19 mouse cellular contexts compared by ENCODE assay signal in the genomic region with DNA sequence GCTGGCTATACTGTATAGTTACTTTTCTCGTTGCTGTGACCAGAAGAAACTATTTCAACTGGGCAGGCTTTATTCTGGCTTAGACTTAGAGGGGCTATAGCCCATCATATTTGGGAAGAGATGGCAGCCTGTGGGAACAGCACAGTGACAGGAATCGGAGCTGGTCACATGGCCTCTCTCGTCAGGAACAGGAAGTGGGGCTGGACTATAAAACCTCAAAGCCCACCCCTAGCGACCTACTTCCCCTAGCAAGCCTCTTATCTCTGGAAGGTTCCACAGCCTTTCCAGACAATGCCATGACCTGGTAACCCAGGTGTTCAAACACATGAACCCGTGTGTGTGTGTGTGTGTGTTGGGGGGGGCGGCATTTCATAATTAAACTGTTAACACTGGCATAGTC.
DNase-seq lines count a peak whose midpoint lies in the region; ATAC-seq and TF ChIP-seq lines count a peak whose summit lies in the region.
"Had no signal": no experiment of that assay in that cellular context is flagged by ENCODE, and none has a peak within 500 bp of the region (broad histone marks: within the 10 kb centered on the region; RNA-seq: fewer than 3 reads in every experiment).

No protein-coding gene starts in this region.

- WGBS in midbrain, embryonic 11.5 days = 89% methylated on average over 6 of the region's 6 CpGs
- WGBS in midbrain, embryonic 15.5 days = 87% methylated on average over 6 of the region's 6 CpGs

- TF ChIP-seq CTCF in CH12.LX (conservative IDR thresholded peaks at IDR 0.05 in 1 of 2, IDR thresholded peaks at IDR 0.05 in 1 of 2; ENCODE audit: low read depth in 2 of 2, low read length in 2 of 2) = no peak

- ATAC-seq in midbrain, embryonic 11.5 days (ENCODE audit: low FRiP score) = no peak
- no peak for ATAC-seq in midbrain, embryonic 15.5 days (replicated peaks)
- peak; percentile 86 for ATAC-seq in granulocyte monocyte progenitor cell, adult 5-6 weeks (replicated peaks; ENCODE audit: poor library complexity, severe bottlenecking)
- ATAC-seq in megakaryocyte-erythroid progenitor cell, adult 5-6 weeks (replicated peaks; ENCODE audit: low FRiP score, low TSS enrichment, poor library complexity, severe bottlenecking) = 0 out of 2 replicates have a peak, but pooled peaks have one; percentile 19
- ATAC-seq: forebrain, embryonic 13.5 days; forebrain, postnatal 0 days; hindbrain, embryonic 16.5 days had no signal

- dilution Hi-C loops in CH12.LX (cut with MboI; ENCODE audit: extremely low pct_ligation_motif_present, extremely low pct_unique_long_range_greater_than_20kb, low sequenced_read_pairs) = no loop called here

- H3K4me3 ChIP-seq in midbrain, embryonic 11.5 days (ENCODE audit: low read depth, low read length) = no peak overlapping the region
- no peak overlapping the region for H3K4me3 ChIP-seq in midbrain, embryonic 15.5 days
- H3K4me3 ChIP-seq in CH12.LX (replicated peaks in 1 of 3; ENCODE audit: low read depth in 2 of 3, low read length in 2 of 3, poor library complexity in 1 of 3) = no peak overlapping the region
- H3K4me3 ChIP-seq: embryonic facial prominence, embryonic 10.5 days; forebrain, embryonic 13.5 days; heart, embryonic 13.5 days; hindbrain, embryonic 12.5 days had no signal

- H3K4me2 ChIP-seq in midbrain, embryonic 11.5 days = no peak overlapping the region
- no peak overlapping the region for H3K4me2 ChIP-seq in midbrain, embryonic 15.5 days
- H3K4me2 ChIP-seq in CH12.LX (ENCODE audit: insufficient read depth, low read depth, poor library complexity, severe bottlenecking) = no peak overlapping the region
- H3K4me2 ChIP-seq: forebrain, embryonic 13.5 days; heart, embryonic 13.5 days; hindbrain, embryonic 12.5 days had no signal

- H3K27me3 ChIP-seq in midbrain, embryonic 11.5 days (ENCODE audit: control insufficient read depth, insufficient read depth, low read length) = no peaks in the 10 kb centered on the region
- H3K27me3 ChIP-seq in midbrain, embryonic 15.5 days (replicated peaks) = no peaks in the 10 kb centered on the region
- no peaks in the 10 kb centered on the region for H3K27me3 ChIP-seq in CH12.LX (replicated peaks)
- H3K27me3 ChIP-seq: forebrain, embryonic 13.5 days; heart, embryonic 13.5 days; hindbrain, embryonic 12.5 days had no signal

- no peak overlapping the region for H3K9ac ChIP-seq in midbrain, embryonic 11.5 days (ENCODE audit: low read length)
- H3K9ac ChIP-seq in midbrain, embryonic 15.5 days = no peak overlapping the region
- H3K9ac ChIP-seq in CH12.LX (ENCODE audit: insufficient read depth, low read depth) = no peak overlapping the region
- H3K9ac ChIP-seq: forebrain, embryonic 13.5 days; forebrain, postnatal 0 days; heart, embryonic 13.5 days; hindbrain, embryonic 12.5 days had no signal

- TF ChIP-seq RAD21 in CH12.LX (IDR thresholded peaks at IDR 0.05; ENCODE audit: low read depth, low read length) = no peak

- no peak for TF ChIP-seq EP300 in CH12.LX (IDR thresholded peaks at IDR 0.05; ENCODE audit: low read length)

- no peak overlapping the region for H3K27ac ChIP-seq in midbrain, embryonic 11.5 days (ENCODE audit: low read depth, low read length)
- H3K27ac ChIP-seq in midbrain, embryonic 15.5 days = no peak overlapping the region
- H3K27ac ChIP-seq in CH12.LX (ENCODE audit: insufficient read depth, low read depth) = no peak overlapping the region
- H3K27ac ChIP-seq: embryonic facial prominence, embryonic 10.5 days; forebrain, embryonic 13.5 days; heart, embryonic 13.5 days; hindbrain, embryonic 12.5 days had no signal

- TF ChIP-seq POLR2A in CH12.LX (IDR thresholded peaks at IDR 0.05; ENCODE audit: low read depth, low read length) = no peak

- peak; percentile 45 for DNase-seq in midbrain, embryonic 11.5 days (ENCODE audit: low spot score, missing footprints)
- no peak for DNase-seq in CH12.LX (ENCODE audit: extremely low read depth)
- no peak for DNase-seq in lung, postnatal 10 days
- DNase-seq in heart, adult 11 months = no peak
- DNase-seq: adrenal gland, postnatal 10 days; cerebellum, adult 11 months; cerebellum, adult 9-11 months; cerebellum, postnatal 36 days; forebrain, postnatal 0 days; gastrocnemius, postnatal 14 days; heart, postnatal 36 days had no signal

- in situ Hi-C loops in CH12.LX (cut with MboI; ENCODE audit: low pct_ligation_motif_present, low pct_unique_long_range_greater_than_20kb, low sequenced_read_pairs) = no loop called here

- no peaks in the 10 kb centered on the region for H3K79me2 ChIP-seq in CH12.LX (replicated peaks; ENCODE audit: control insufficient read depth, extremely low read depth, insufficient read depth, poor library complexity, severe bottlenecking)

- H3K9me3 ChIP-seq in midbrain, embryonic 11.5 days (ENCODE audit: control insufficient read depth, low read length) = no peaks in the 10 kb centered on the region
- H3K9me3 ChIP-seq in midbrain, embryonic 15.5 days = no peaks in the 10 kb centered on the region
- no peaks in the 10 kb centered on the region for H3K9me3 ChIP-seq in CH12.LX (replicated peaks; ENCODE audit: low read length)
- H3K9me3 ChIP-seq: embryonic facial prominence, embryonic 10.5 days; forebrain, embryonic 13.5 days; heart, embryonic 13.5 days; hindbrain, embryonic 12.5 days had no signal

- H3K4me1 ChIP-seq in midbrain, embryonic 11.5 days (ENCODE audit: control insufficient read depth, insufficient read depth, low read length) = no peaks in the 10 kb centered on the region
- no peaks in the 10 kb centered on the region for H3K4me1 ChIP-seq in midbrain, embryonic 15.5 days
- peaks cover 27 to 49% of the 10 kb centered on the region in 2 experiments for H3K4me1 ChIP-seq in CH12.LX (ENCODE audit: control insufficient read depth in 1 of 2, insufficient read depth in 2 of 2)
- H3K4me1 ChIP-seq: forebrain, embryonic 13.5 days; heart, embryonic 13.5 days had no signal

- H3K36me3 ChIP-seq in midbrain, embryonic 11.5 days (ENCODE audit: control insufficient read depth, insufficient read depth, low read length) = no peaks in the 10 kb centered on the region
- H3K36me3 ChIP-seq in midbrain, embryonic 15.5 days (replicated peaks) = no peaks in the 10 kb centered on the region
- peaks cover 76 to 86% of the 10 kb centered on the region in 2 experiments for H3K36me3 ChIP-seq in CH12.LX (replicated peaks in 1 of 2; ENCODE audit: control insufficient read depth in 1 of 2, insufficient read depth in 1 of 2, low read length in 1 of 2)
- H3K36me3 ChIP-seq: embryonic facial prominence, embryonic 10.5 days; hindbrain, embryonic 12.5 days had no signal

TF ChIP-seq in CH12.LX, 34 proteins besides CTCF, POLR2A, EP300 and RAD21:
- TF ChIP-seq USF1 (IDR thresholded peaks at IDR 0.05; ENCODE audit: low read depth, low read length) (0 out of 2 replicates have a peak, but pooled peaks have one; percentile 4), MYC (IDR thresholded peaks at IDR 0.05; ENCODE audit: low read depth, low read length) (no peak)

Comparison
In these comparisons a context has a peak if more than half of its experiments do, and no peak if none do; other contexts are left out.
1. ATAC-seq: peak in granulocyte monocyte progenitor cell, adult 5-6 weeks (single experiment) and megakaryocyte-erythroid progenitor cell, adult 5-6 weeks (single experiment); none in midbrain, embryonic 11.5 days (single experiment) and midbrain, embryonic 15.5 days (single experiment).